Mouse (Mus musculus) 3134 (cell line): Measurements from ENCODE around the gene Lig4.
A peak's percentile ranks its signal among the peaks of the same experiment; 100 is the strongest.

Experiments
- DNase-seq: peaks from one replicate; pipeline ENCODE4 v3.0.0-alpha.2; 2011; ENCODE audit warnings: low spot score; ENCODE audit not compliant: insufficient read length; ENCODE audit errors: extremely low read depth

Gene Lig4

DNA sequence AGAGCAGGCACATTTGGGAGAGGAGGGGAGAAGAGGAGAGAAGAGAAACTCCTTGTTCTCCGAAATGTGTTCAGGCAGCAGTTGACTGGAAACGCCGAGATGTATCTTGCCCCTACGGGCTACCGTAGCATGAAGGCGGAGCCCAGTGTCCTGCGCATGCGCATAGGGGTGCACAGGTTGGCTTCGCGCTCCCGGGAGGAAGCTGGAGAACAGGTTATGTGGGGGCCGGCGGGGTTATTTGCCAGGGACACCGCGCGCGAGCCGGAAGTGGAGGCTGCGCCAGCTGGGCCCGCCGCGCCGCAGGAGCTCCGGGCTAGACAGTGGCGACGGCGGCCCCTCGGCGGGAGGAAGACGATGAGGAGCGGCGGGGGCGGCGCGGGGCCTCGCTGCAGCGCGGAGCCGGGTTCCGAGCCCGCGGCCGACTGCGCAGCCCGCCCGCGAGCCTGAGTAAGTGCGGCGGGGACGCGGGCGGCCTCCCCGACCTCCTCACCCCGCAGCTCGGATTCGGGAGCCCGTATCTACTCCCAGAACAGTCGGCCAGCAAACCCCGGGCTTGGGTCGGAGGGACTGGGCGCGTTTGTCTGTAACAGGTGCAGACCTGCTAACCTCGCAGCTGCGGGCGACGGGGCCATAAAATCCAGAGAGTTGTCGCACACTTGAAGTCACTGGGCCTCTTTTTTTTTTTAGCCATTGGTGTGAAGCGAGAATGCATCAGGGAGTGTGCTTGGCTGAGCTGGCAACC, at the start of gene Lig4, which contains the start of gene Abhd13:
Gene Lig4, minus strand, starts transcription at position 114 of the 742 bp plus-strand sequence.
Gene Abhd13, plus strand, starts transcription at position 135 of the 742 bp plus-strand sequence.
- peak; percentile 93 for DNase-seq

DNA sequence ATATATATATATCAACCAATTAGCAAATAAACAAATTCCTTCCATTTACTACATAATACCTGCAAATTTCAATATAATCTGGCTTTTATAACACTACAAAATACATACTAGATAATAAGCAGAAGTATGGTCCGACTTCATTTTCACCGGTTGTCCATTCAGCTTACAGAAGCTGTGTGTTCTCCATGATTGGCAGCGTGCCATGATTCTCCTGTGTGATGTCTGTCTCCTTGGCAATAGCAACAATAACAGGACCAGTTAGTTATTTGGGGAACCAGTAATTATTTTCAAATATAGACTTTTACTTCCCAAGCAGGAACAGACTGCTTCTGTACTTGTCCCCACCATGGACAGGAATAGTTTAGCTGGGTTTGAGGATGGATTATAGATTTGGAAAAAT, 39.7 kb upstream of the Lig4 start:
- peak; percentile 7 for DNase-seq

DNA sequence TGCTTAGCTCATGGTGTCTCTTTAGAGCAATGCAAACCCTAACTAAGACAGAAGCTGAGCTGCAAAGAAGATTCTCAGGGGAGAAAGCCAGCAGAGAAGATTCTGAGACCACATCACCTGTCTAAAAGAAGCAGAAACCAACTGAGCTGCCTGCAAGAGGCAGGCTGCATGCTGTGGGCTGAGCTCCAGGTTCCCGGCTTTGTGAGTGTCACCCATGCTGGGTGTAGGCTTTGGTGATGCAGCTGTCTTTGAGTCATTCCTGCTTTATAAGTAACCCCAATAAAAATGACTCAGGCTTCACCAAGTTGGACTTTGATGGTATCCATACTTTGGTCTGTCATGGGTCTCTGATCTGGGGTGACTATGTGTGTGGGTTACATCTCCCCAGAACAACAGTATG, 38.8 kb upstream of the Lig4 start:
- peak; percentile 24 for DNase-seq

DNA sequence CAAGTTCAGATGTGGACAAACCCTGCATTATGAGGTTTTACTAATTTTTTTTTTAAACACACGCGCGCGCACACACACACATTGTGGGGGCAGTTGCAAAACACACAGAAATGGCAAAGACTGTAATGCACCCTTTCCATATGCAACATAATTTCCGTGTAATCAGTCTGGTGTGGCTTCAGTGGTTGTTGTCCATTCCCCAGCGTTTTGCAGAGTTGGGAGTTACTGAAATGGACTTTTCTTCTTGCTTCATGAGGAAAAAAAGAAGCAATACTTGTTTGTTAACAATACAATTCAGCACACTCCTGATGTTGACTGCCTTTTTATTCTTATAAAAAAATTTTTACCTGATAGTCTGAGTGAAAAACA, 30.2 kb upstream of the Lig4 start:
- no peak for DNase-seq

DNA sequence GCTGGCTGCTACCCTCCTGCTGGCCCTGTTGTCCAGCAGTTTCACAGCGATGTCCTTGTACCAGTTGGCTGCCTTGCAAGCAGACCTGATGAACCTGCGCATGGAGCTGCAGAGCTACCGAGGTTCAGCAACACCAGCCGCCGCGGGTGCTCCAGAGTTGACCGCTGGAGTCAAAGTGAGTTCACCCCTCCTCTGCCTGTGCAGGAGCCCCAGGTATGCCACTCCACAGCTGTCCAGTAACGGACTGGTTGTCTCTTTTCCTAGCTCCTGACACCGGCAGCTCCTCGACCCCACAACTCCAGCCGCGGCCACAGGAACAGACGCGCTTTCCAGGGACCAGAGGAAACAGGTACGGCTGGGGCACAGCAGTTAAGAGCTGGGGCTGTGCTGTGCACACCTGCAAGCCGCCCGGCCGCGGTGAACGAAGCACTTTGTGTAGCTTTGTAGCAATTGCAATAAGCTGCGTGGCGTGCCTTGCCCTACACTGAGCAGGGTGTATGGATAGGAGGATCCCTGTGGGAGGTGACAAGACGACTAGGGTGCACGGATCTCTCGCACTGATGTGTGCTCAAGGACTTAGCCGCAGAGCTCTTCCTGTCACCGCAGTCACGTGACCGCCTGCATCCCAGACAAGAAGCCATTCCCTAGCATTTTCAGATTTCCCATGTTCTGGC, 29.6 kb upstream of the Lig4 start:
- DNase-seq, result peak; percentile 8

DNA sequence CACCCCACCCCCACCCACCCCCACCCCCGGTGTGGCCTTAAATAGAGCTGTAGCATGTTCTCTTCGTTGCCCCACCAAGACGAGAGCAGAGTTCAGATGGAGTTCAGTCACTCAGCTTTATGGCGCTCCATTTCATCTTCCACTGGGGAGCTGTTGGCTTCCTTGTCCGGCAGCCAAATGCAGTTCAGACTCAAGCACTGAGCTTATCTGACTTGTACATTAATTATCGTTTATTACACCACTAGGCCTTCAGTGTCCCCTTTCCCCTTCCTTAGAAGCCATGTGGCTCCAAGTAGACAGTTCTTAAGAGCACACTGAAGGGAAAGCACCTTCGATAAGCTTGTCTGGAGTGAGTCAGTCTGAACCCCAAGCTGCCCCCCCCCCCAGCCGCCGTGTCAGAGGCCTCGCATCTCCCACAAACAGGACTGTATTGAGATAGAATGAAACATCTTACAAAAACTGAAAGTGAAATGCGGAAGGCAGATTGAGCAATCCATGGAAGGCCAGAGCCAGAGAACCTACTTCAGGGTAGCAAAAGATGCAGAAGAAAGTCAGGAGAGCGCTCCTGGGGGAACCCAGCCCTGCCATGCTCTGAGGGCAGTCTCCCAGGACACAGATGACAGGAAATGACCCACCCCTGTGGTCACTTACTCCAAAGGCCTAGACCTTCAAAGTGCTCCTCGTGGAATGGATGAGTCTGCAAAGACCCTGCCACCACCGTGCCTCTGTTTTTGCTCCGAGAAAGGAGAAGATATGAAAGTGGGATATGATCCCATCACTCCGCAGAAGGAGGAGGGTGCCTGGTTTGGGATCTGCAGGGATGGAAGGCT, 28.9 kb upstream of the Lig4 start, which contains the start of gene Tnfsf13b:
Gene Tnfsf13b, plus strand, starts transcription at position 312 of the 830 bp plus-strand sequence.
- DNase-seq, result peak; percentile 9

DNA sequence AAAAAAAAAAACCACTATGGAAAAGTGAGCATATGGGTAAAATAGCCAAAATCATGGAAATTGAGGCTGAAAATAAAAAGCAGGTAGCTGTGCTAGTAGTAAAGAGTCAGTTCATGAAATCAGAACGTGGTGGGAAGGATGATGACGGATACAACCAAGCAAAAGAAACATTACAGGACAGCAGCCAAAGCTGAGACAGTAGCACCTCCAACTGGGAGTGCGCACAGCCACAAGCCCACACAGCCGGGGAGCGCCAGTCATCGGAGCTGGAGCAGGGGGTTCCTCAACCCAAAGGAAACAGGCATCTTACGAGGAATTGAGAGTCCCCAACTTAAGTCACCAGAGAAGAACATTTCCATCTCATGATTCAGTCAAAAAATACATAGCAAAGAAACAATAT, 26.6 kb upstream of the Lig4 start:
- DNase-seq, result no peak

DNA sequence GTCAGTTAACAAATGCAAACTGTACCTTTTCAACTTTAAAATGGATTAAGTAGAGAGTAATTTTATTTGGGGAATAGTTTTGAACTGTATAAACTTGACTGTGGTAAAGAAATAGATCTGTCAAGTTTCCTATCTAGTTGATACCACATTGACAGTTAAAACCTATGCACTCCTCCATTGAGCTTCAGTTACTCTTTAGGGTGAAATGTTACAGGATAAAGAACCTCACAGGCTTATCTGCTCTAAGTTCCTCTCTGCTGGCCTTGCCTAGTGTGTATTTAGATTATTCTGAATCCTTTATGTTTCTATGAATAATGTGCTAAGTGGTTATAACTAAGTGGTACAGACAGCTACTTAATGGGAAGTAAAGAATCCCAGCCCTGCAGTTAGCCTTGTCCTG, 2.7 kb upstream of the Lig4 start:
- DNase-seq, result no peak

DNA sequence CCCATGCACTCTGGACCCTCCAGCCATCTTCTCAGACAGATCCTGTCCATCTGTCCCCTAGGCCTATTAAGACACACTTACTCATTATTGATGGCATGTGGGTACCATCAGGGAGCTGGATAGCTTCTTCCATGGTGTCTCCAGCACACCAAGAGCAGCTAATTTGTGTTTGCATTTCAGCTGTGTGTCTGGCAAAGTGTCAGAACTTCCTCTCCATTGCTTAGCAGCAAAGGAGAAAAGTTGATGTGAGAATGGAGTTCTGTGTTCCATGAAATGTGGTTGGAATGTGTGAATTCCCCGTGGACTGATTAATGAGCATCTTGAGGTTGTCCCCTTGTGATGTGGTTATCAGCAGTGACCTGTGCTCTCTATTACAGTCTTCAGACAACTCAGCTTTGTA, 2.3 kb upstream of the Lig4 start:
- no peak for DNase-seq

DNA sequence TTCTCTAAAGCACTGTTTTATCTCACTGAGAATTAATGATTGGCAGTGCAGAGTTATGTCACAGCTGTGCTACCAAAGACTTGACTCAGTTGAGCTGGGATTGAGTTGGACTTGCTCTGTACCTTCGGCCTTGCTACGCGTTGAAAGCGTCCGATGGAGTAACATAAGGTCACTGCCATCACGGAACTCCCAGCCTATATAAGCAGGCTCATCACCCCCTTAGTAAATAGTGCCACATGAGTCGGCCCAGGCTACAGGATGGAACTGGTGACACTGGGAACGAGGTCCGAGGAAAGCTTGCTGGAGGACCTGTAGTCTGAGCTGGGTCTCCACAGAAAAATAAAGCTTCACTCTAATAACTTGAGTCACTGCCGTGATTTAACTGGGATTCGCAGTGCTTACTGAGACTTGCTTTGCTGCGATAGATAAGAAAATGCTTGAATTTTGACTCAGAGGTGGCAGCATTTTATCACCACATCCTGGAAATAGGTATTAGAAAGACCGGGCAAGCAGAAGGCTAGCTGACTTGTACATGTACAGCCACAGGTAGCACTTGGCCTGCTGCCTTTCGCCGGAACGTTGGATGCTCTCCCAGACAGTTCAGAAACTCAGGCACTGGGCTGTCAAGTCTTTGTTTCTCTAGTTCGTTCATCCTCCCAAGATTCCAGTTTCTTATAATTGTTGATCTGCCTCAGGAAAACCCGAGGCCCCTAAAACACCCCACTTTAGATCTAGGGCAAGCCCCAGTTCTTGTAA, 1.2 kb upstream of the Lig4 start:
- DNase-seq, result no peak

DNA sequence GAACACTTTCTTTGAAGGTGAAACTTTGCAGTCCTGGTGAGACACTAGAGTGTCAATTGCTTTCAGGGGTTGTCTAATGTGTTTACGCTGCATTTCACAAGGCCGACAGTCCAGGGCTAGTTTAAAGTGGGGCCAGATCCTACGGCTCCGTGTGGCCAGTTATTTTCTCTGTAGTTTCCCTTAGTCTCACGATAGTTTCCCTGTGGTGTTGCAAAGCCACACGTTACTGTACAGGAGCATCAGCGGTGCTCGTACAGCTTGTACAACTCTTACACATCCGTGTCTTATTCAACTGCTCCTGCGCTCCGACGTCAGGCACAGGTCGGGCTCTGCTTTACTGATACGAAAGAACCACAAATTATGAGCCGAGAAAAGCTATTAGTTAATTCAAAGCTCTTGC, 470 bp downstream of the Lig4 start:
- DNase-seq, result peak; percentile 6

DNA sequence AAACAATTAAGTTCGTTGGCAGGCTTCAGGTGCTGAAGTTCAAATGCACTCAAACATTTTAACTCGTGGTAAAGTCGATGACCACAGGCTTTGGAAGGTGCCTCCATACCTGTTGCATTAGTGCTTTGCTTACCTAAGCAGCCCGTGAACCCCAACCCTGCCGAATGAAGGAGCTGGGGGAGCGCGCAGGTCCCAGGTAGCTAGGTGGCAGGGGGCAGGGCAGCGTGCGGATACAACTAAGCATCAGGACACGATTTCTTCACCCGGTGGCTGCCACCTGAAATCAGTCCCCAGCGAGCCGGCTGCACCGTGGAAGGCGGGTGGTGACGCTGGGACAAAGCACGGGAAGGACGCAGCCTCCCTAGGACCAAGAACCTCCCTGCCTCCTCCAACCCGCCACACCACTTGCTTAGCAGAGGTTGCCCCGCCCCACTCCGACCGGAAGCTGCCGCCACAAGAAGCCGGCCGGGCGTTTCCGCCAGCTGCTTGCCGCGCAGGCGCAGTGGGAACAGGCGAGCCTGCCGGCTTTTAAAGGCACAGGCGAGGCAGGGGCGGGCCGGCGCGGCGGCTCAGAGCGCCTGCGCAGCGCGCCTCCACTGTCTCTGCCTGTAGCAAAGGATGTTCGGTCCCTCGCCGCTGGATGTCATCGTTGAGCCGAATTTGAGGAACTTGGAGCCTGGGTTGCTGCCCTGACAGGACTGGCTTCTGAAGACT, 1.4 kb downstream of the Lig4 start:
- DNase-seq, result peak; percentile 100

DNA sequence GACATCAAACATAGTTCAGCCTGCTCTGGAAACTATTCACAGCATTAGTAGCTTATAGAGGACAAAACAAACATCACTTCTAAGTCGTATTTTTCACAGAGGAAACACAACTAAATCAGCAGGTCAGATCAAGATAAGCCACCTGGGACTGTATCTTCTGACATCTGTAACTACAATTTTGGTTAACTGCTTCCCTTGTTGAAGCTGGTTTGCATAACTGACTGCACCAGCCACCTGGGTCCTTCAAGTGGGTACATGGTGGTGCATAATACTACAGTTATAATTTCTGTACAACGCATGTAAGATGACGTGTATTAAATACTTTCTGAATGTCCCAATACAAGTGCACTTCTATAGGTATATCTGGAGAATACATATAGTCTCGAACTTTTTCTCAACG, 2.2 kb downstream of the Lig4 start:
- no peak for DNase-seq

DNA sequence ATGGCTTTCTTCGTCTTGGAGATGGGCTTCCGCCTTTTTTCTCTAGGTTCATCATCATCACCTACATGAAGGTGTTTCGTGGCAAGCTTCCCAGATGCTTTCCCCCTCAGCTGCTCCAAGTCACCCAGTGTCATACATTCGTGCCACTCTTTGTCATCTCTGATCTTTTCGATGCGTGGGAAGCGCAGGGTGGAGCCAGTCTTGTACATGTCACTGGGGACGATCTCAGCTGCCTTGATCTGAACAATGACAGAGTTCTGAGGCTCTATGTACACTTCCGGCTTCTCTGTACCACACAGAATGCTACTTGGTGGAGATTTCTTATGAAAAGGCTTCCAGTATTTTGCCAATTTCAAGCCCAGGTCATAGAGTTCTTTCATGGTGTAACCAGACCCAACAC, 5.6 kb downstream of the Lig4 start:
- DNase-seq, result no peak

DNA sequence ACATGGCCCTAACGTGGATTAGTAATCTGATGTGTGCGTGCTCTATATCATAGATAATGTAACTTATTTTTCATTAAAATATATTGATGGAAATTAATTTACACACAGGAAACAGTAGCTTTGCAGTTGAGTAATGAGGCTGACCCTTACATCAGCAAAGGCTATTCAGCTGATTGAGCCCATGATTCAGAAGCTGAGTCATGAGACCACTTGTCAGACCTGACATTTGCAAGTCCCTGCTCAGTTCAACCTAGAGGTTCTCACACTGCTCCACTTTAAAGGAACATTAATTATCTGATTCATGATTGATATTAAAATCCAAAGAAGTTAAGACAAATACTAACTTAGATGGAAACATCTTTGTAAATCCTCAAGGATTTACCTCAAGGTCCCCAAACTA, 17.6 kb downstream of the Lig4 start:
- DNase-seq, result no peak

DNA sequence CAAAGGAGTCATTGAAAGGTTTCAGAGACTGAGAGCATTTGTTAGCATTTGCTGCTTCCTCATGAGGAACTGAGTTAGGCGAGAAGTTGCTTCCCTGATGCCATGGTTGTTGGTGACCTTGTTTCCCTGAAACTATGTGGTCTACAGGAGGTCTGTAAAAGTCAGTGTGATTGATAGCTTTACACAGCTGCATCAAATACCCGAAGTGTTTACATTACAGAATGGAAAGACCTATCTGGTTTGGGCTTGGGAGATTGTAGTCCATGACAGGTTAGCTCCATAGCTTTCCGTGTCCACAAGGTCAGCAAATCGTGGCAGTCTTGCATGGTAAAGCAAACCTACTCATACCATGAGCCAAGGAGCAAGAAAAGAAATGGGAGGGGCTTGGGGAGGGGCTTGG, 19.1 kb downstream of the Lig4 start:
- no peak for DNase-seq

DNA sequence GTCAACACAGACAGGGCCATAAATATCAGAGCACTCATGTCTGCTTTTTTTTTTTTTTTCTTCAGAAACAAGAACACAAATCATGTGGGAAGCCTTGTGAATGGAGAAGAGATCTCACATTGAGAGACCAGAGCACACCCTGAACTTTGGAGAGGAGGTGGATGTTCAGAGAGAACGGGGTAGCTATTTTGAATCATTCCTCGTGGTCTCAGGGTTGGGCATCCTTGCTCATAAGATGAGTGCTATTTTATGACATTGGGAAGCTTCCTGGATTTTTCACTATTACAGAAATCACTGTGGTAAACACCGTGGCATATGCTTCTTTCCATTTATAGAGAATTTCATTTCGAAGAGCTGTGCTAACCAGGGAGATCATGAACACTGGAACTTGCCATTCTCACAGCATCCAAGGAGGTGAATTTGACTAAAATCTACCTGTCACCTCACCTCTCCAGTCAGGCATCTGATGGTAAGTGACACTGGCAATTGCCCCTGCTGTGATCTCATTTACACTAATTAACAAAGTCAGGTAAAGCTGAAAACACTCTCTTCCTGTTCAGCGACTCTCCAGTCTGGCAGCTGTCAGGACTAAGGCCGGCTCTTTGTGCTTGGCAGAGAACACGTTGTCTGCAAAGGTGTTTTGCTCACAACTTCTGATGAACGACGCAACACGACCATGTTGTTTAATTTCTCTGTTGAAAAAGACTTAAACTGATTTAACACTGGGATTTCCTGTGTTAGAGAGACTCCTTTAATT, 28.2 kb downstream of the Lig4 start:
- no peak for DNase-seq

DNA sequence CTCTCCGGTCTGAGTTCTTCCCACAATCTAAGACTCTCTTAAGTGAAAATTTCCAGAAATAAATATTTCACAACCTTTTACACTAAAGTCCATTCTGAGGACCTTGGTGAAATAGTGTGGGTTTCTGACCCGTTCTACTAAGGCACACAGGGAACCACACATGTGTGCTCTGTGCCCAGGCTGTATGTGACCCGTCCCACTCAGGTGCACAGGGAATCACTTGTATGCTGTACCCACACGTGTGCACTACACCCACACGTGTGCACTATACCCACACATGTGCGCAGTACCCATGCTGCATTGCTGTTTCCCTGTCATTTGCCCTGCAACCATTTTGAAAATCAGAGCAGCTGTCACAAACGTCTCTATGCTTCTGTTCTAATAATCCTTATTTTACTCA, 41.9 kb downstream of the Lig4 start:
- DNase-seq, result no peak

DNA sequence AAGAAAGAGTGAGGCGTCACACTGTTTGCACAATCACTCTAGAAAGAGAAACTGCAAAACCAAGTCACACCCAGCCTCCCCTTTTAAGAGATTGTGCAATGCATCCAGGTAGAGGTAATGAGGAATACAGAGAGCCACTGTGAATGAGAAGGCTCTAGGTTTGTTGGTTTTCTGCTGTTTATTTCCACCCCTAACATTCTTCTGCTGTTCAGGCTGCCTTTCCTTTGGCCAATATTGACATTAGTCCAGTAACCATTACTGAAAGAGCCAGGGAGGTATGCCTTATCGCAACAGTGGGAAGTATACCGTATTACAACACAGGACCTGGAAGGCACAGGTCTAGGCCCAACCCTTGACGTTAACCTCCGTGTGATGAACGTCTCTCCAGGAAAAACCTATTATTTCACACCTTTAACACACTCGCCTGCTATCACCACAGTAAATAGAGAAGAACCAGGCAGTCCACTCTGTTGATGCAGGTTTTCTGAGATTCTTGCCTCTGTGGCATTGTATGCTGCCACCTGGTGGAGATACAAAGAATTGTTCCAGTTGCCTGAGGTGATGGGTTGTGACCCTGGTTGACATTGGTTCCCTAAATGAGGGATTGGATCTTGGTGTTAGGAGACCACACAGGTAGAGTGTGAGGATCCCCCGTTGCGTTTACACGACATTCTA, 42.5 kb downstream of the Lig4 start:
- DNase-seq, result no peak
